Mouse (Mus musculus): ENCODE measurements around the gene Hsd3b6. TPM values are rescaled to one million over a fixed set of nuclear protein-coding genes. Genes with fewer than 3 reads are reported as not detected.
A peak's percentile ranks its signal among the peaks of the same experiment; 100 is the strongest.
"Not testable (repeated sequence)": the region's sequence is repeated elsewhere in the genome, so short reads cannot be mapped to it uniquely, and the experiment has no call there.

Hsd3b6 gene
- polyA plus RNA-seq, 1 experiment from 2014 or later, result 1.5 TPM

DNA sequence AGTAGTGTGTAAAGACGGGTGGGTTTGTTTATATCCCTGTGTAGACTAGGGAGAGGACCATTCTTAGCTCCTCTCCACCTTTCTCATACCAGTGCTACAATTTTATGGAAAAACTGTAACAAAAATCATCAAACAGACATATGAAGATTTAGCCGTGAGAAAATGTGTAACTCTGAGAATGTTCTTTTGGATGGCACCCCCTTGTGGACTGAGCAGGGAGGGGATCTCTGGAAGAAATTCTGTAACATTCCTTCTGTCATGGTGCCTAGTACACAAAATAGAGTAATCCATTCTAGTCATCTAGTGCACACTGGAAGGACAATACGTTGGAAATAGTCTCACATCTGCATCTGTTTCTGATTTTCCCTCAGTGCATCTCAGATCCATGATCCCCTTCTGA is 9.2 kb downstream of the Hsd3b6 start:
- H3K9ac ChIP-seq (replicated peaks); DNase-seq; H3K4me3 ChIP-seq (ENCODE audit: low read depth, low read length); H3K27me3 ChIP-seq (ENCODE audit: insufficient read depth, low read length); H3K36me3 ChIP-seq (replicated peaks; ENCODE audit: insufficient read depth, low read length); ATAC-seq; H3K27ac ChIP-seq (ENCODE audit: low read depth); H3K4me1 ChIP-seq (ENCODE audit: insufficient read depth); H3K4me2 ChIP-seq (ENCODE audit: low read depth, low read length); H3K9me3 ChIP-seq (ENCODE audit: low read length): not testable (repeated sequence)
- 39% methylated on average over 3 of the region's 3 CpGs for WGBS (ENCODE audit: insufficient replicate concordance)
- TF ChIP-seq CTCF (IDR thresholded peaks at IDR 0.05; ENCODE audit: low read depth), result peak; percentile 27; the same call in 1 of the 2 replicates

DNA sequence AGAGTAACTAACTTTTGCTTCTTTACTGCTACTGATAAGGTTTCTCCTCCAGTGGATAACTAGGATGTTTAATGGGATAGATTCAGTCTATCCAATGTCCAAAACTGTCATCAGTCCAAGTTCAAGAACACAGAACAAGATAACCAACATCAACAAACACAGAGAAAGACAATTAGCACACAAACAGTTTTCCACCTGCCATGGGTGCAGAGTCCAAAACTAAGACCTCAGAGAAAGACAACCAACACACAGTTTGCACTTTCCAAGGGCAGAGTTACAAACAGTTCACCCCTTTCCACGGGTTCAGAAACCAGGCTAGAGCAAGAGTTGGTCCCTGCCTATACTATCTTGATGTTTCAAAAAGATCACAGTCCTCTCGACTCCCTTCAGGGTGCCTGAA is 27.7 kb downstream of the Hsd3b6 start:
- Histone ChIP-seq H3K9ac (replicated peaks) (no peak overlapping the region), H3K36me3 (replicated peaks; ENCODE audit: insufficient read depth, low read length) (no peaks in the 10 kb centered on the region), H3K4me2 (ENCODE audit: low read depth, low read length) (no peak overlapping the region), H3K27ac (ENCODE audit: low read depth) (no peak overlapping the region), H3K9me3 (ENCODE audit: low read length) (no peaks in the 10 kb centered on the region), H3K4me3 (ENCODE audit: low read depth, low read length) (no peak overlapping the region), H3K27me3 (ENCODE audit: insufficient read depth, low read length) (no peaks in the 10 kb centered on the region), H3K4me1 (ENCODE audit: insufficient read depth) (peaks cover 2% of the 10 kb centered on the region; the same call in 1 of the 2 replicates)
- ATAC-seq (peak; percentile 70), DNase-seq (no peak)
- TF ChIP-seq EP300 (IDR thresholded peaks at IDR 0.05; ENCODE audit: low read depth) (no peak), CTCF (IDR thresholded peaks at IDR 0.05; ENCODE audit: low read depth) (no peak)
- 54% methylated on average over 2 of the region's 2 CpGs for WGBS (ENCODE audit: insufficient replicate concordance)

DNA sequence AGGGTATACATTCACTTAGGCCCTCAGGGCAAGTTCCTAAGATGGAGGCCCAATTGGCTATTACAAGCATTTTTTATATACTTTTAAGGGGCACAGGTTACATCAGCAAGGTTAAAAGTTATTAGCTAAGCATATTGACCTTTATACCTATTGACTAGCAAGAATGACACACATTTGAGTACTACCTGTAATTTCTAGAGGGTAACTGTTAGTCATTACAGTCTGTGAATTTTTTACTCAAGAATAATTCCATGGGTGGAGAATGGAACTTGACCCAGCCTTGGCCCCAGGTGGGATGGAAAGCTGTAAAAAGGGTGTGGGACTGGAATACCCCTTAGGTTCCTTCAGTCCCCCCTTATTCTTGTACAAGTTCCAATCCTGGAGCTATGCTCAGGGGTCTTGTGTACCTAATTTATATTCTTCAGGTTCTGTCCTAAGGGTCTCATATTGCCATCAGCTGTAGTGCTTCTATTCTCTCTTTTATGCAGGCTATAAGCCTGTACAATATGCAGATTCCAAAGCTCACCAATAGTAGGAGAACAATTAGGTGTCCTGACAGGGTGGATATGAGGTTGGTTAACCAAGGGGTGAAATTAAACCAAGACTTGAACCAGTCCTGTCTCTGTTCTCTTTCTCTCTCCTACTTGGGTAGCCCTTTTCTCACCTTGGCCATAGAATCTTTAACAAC is 31.9 kb downstream of the Hsd3b6 start:
- Histone ChIP-seq H3K4me2 (ENCODE audit: low read depth, low read length) (no peak overlapping the region), H3K27ac (ENCODE audit: low read depth) (no peak overlapping the region), H3K9me3 (ENCODE audit: low read length) (no peaks in the 10 kb centered on the region), H3K4me3 (ENCODE audit: low read depth, low read length) (no peak overlapping the region), H3K9ac (replicated peaks) (no peak overlapping the region), H3K36me3 (replicated peaks; ENCODE audit: insufficient read depth, low read length) (no peaks in the 10 kb centered on the region), H3K27me3 (ENCODE audit: insufficient read depth, low read length) (no peaks in the 10 kb centered on the region), H3K4me1 (ENCODE audit: insufficient read depth) (peaks cover 2% of the 10 kb centered on the region; the same call in 1 of the 2 replicates)
- ATAC-seq (peak; percentile 17; the same call in 1 of the 2 replicates), DNase-seq (no peak)
- TF ChIP-seq EP300 (IDR thresholded peaks at IDR 0.05; ENCODE audit: low read depth) (no peak), CTCF (IDR thresholded peaks at IDR 0.05; ENCODE audit: low read depth) (no peak)

DNA sequence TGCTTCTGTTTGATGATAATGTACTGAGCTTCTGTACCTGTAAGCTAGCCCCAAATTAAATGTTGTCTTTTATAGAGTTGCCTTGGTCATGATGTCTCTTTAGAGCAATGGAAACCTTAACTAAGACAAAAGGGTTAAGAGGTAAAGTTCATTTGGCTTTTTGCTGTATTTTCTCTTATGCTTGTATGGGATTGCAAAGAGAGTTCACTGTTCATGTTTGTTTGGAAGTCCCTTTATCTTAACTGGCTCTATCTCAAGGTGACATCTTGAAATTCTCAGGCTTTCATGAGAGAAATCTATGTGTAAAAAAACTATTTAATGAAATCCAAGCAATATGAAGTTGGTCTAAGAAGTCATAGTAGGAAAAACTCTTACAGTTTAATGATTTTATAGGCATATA is 33.3 kb downstream of the Hsd3b6 start:
- no peak for TF ChIP-seq EP300 (IDR thresholded peaks at IDR 0.05; ENCODE audit: low read depth)
- TF ChIP-seq CTCF (IDR thresholded peaks at IDR 0.05; ENCODE audit: low read depth), result no peak
- Histone ChIP-seq H3K4me2 (ENCODE audit: low read depth, low read length) (no peak overlapping the region), H3K9me3 (ENCODE audit: low read length) (no peaks in the 10 kb centered on the region), H3K27ac (ENCODE audit: low read depth) (no peak overlapping the region), H3K4me3 (ENCODE audit: low read depth, low read length) (no peak overlapping the region), H3K4me1 (ENCODE audit: insufficient read depth) (peaks cover 2% of the 10 kb centered on the region; the same call in 1 of the 2 replicates), H3K36me3 (replicated peaks; ENCODE audit: insufficient read depth, low read length) (no peaks in the 10 kb centered on the region), H3K9ac (replicated peaks) (no peak overlapping the region), H3K27me3 (ENCODE audit: insufficient read depth, low read length) (no peaks in the 10 kb centered on the region)
- no peak for DNase-seq
- ATAC-seq, result no peak

DNA sequence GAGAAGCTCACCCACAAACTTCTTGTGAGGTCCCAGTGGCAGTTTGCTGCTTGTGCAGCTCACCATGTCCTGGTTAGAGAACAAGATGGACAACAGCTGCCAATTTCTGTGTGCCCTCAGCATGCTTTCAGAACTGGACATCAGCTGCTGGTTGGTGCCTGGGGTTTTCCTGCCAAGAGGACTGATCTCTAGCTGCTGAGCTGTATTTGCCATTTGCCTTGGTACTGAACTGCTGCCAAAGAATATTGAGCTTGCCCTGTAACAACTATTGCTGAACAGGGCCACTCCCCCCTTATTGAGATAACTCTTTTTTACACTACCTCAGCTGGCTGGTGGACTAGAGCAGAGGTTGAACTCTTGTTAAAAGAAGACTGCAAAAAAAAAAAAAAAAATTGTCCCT is 50.1 kb downstream of the Hsd3b6 start:
- no peaks in the 10 kb centered on the region for H3K9me3 ChIP-seq (ENCODE audit: low read length)
- peak; percentile 81 for ATAC-seq
- DNase-seq, result peak; percentile 27
- no peak overlapping the region for H3K9ac ChIP-seq (replicated peaks)
- peaks cover 2% of the 10 kb centered on the region; the same call in 1 of the 2 replicates for H3K4me1 ChIP-seq (ENCODE audit: insufficient read depth)
- H3K4me3 ChIP-seq (ENCODE audit: low read depth, low read length), result no peak overlapping the region
- no peaks in the 10 kb centered on the region for H3K27me3 ChIP-seq (ENCODE audit: insufficient read depth, low read length)
- H3K27ac ChIP-seq (ENCODE audit: low read depth), result peak overlapping the region; percentile 66
- no peaks in the 10 kb centered on the region for H3K36me3 ChIP-seq (replicated peaks; ENCODE audit: insufficient read depth, low read length)
- TF ChIP-seq CTCF (IDR thresholded peaks at IDR 0.05; ENCODE audit: low read depth) (no peak), EP300 (IDR thresholded peaks at IDR 0.05; ENCODE audit: low read depth) (no peak)
- H3K4me2 ChIP-seq (ENCODE audit: low read depth, low read length), result no peak overlapping the region

DNA sequence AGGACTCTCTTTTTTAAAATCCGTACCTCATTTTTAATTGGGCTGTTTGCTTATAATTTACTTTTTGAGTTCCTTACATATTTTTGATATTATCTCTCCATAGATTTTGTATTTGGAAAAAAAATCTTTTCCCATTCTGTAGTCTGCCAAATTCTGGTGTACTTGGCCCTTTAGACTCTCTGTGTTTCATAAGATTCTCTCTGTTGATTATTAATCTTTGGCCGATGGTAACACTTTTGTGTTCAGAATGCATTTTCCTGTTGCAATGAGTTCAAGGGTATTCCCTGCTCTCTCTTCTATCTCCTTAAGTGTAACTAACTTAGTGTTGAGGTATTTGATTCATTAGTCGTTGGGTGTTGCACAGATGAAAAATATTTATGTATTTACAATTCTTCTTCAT is 57.4 kb downstream of the Hsd3b6 start:
- no peaks in the 10 kb centered on the region for H3K27me3 ChIP-seq (ENCODE audit: insufficient read depth, low read length)
- H3K4me3 ChIP-seq (ENCODE audit: low read depth, low read length), result no peak overlapping the region
- WGBS (ENCODE audit: insufficient replicate concordance), result 58% methylated on average over 3 of the region's 3 CpGs
- ATAC-seq (peak; percentile 64), DNase-seq (no peak)
- H3K4me2 ChIP-seq (ENCODE audit: low read depth, low read length), result no peak overlapping the region
- H3K27ac ChIP-seq (ENCODE audit: low read depth), result no peak overlapping the region
- TF ChIP-seq CTCF (IDR thresholded peaks at IDR 0.05; ENCODE audit: low read depth) (no peak), EP300 (IDR thresholded peaks at IDR 0.05; ENCODE audit: low read depth) (no peak)
- 0 out of 2 replicates have a peak, but pooled peaks cover 2% of the 10 kb centered on the region for H3K9me3 ChIP-seq (ENCODE audit: low read length)
- H3K4me1 ChIP-seq (ENCODE audit: insufficient read depth), result no peaks in the 10 kb centered on the region
- H3K36me3 ChIP-seq (replicated peaks; ENCODE audit: insufficient read depth, low read length), result no peaks in the 10 kb centered on the region
- H3K9ac ChIP-seq (replicated peaks), result no peak overlapping the region

Other genes with a start within 250 kb of the Hsd3b6 start
- gene Gm10681, start 225.6 kb downstream of the Hsd3b6 start, polyA plus RNA-seq (2015; fragmentation: Nextera tagmentation; extraction: Ambion mirVana), result 0.40 and 0.78 TPM in 2 replicates
- 0.36 and 0.49 TPM in 2 replicates for gene Hsd3b5, start 184.2 kb downstream of the Hsd3b6 start, polyA plus RNA-seq (2015; fragmentation: Nextera tagmentation; extraction: Ambion mirVana)
- gene Hsd3b2, start 89.9 kb downstream of the Hsd3b6 start, polyA plus RNA-seq (2015; fragmentation: Nextera tagmentation; extraction: Ambion mirVana), result 2.0 and 2.1 TPM in 2 replicates
- gene Hsd3b3, start 51.3 kb downstream of the Hsd3b6 start, polyA plus RNA-seq (2015; fragmentation: Nextera tagmentation; extraction: Ambion mirVana), result 83.5 and 99.1 TPM in 2 replicates
- gene Hsd3b1, start 45.4 kb upstream of the Hsd3b6 start, polyA plus RNA-seq (2015; fragmentation: Nextera tagmentation; extraction: Ambion mirVana), result 56.4 and 60.2 TPM in 2 replicates
- 34.5 and 36.6 TPM in 2 replicates for gene Hao2, start 78.8 kb upstream of the Hsd3b6 start, polyA plus RNA-seq (2015; fragmentation: Nextera tagmentation; extraction: Ambion mirVana)

All from liver, postnatal 0 days (tissue).